Mouse (Mus musculus) hindbrain, embryonic 11.5 days (tissue): ENCODE measurements around the gene Mmp11. TPM values are rescaled to one million over a fixed set of nuclear protein-coding genes. Genes with fewer than 3 reads are reported as not detected.

Experiments
- polyA plus RNA-seq: library from polyadenylated mRNA; unstranded; fragments of >200 nt; fragmentation: Nextera tagmentation; extraction: Ambion mirVana; gene quantifications from 2 replicates; pipeline ENCODE4 v1.2.1, GENCODE M21; 2014

The Mmp11 gene
- polyA plus RNA-seq, 1 experiment from 2014 or later: 36.1 TPM

Other genes with a start within 250 kb of the Mmp11 start
- 34.8 and 40.9 TPM in 2 replicates for gene Cabin1, start 172.2 kb downstream of the Mmp11 start, polyA plus RNA-seq
- gene Ddt, start 163.1 kb downstream of the Mmp11 start, polyA plus RNA-seq: 89.1 and 91.7 TPM in 2 replicates
- not detected in 2 replicates for gene Gm20441, start 155.5 kb downstream of the Mmp11 start, polyA plus RNA-seq
- 1.9 and 2.4 TPM in 2 replicates for gene Gstt3, start 155.1 kb downstream of the Mmp11 start, polyA plus RNA-seq
- 5.0 and 5.6 TPM in 2 replicates for gene Gstt1, start 137.9 kb downstream of the Mmp11 start, polyA plus RNA-seq
- not detected in 2 replicates for gene Gstt4, start 114.0 kb downstream of the Mmp11 start, polyA plus RNA-seq
- gene Gstt2, start 99.1 kb downstream of the Mmp11 start, polyA plus RNA-seq: 7.8 and 10.0 TPM in 2 replicates
- gene Mif, start 76.3 kb downstream of the Mmp11 start, polyA plus RNA-seq: 1,947 and 1,962 TPM in 2 replicates
- 2.9 and 3.3 TPM in 2 replicates for gene Derl3, start 43.1 kb downstream of the Mmp11 start, polyA plus RNA-seq
- gene Smarcb1, start 14.9 kb downstream of the Mmp11 start, polyA plus RNA-seq: 279 and 282 TPM in 2 replicates
- gene Chchd10, start 3.4 kb downstream of the Mmp11 start, polyA plus RNA-seq: 8.0 and 9.3 TPM in 2 replicates
- 1.3 and 2.0 TPM in 2 replicates for gene Gm867, start 4.2 kb upstream of the Mmp11 start, polyA plus RNA-seq
- gene Vpreb3, start 6.6 kb upstream of the Mmp11 start, polyA plus RNA-seq: 0.43 TPM in 1 of 2 replicates, not detected in the other
- gene Gm5134, start 18.0 kb upstream of the Mmp11 start, polyA plus RNA-seq: 0.22 TPM in 1 of 2 replicates, not detected in the other
- gene Zfp280b, start 96.2 kb upstream of the Mmp11 start, polyA plus RNA-seq: 27.0 and 28.3 TPM in 2 replicates
- not detected in 2 replicates for gene Slc5a4b, start 174.5 kb upstream of the Mmp11 start, polyA plus RNA-seq
- 0.10 TPM in 1 of 2 replicates, not detected in the other for gene Slc5a4a, start 211.0 kb upstream of the Mmp11 start, polyA plus RNA-seq